Mouse (Mus musculus) testis, adult 2 months (tissue): ENCODE measurements around the gene Sp2.
A peak's percentile ranks its signal among the peaks of the same experiment; 100 is the strongest.

Experiments used
- CTCF ChIP-seq: fragments of 200-500 bp; IDR thresholded peaks from 2 replicates; pipeline ENCODE4 v1.5.1; 2012; ENCODE audit warnings: low read depth, mild to moderate bottlenecking, inconsistent platforms, low read length, moderate library complexity; ENCODE audit not compliant: control insufficient read depth, insufficient read depth, insufficient replicate concordance
- POLR2A ChIP-seq: fragments of 200-500 bp; IDR thresholded peaks from 2 replicates; pipeline ENCODE4 v1.6.1; 2012; ENCODE audit warnings: low read depth, mild to moderate bottlenecking, inconsistent platforms, low read length, moderate library complexity; ENCODE audit not compliant: control insufficient read depth

DNA sequence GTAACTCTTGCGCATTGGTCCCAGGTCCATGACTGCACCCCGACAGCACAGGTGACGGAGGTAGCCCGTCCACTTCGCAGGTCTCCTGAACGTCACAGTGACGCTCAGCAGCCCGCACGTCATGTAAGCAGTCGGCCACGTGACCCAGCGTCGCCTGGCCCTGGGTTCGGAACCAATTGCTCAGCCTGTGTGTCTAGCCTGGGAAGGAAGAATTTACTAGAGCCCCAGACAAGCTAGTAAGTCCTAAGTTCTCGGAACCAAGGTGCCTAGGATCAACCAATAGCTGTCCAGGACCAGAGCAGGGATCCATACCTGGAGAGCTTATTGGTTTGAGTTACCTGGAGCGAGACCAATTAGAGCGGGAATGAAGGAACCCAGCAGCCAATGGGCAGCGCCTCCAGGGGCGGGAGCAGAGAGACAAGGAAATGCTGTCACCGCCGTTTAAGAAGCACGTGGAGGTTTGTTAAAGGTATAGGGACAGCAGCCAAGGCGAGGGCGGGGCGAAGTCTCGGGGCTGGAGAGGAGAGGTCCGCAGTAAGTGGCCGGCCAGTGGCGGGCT is 38.9 kb downstream of the Sp2 start, which contains the start of gene Pnpo:
- TF ChIP-seq POLR2A (peak; percentile 47; the same call in 1 of the 2 replicates), CTCF (no peak)
